Mouse (Mus musculus): ENCODE measurements at regions not wholly inside any gene's neighbourhood (a gene's known extent, or its start where the extent isn't known, plus 50 kb on each side); places are given as distances from the start of the nearest gene placed in this dataset.

- TF ChIP-seq CTCF (IDR thresholded peaks at IDR 0.05; ENCODE audit: extremely low read depth, insufficient read length, insufficient replicate concordance, low read depth, low read length) (no peak), POLR2A (IDR thresholded peaks at IDR 0.05; ENCODE audit: low read depth, low read length) (no peak)
Observed at GRCm38 (mm10) chr13:44530867-44531564, 198.3 kb upstream of the Jarid2 start.

Data from small intestine, adult 2 months (tissue).